Mouse (Mus musculus) heart, embryonic 11.5 days (tissue): ENCODE results near the gene Cebpe. TPM values are rescaled to one million over a fixed set of nuclear protein-coding genes. Genes with fewer than 3 reads are reported as not detected.

Experiments used
- polyA plus RNA-seq: library from polyadenylated mRNA; unstranded; fragments of >200 nt; fragmentation: Nextera tagmentation; extraction: Ambion mirVana; gene quantifications from 2 replicates; pipeline ENCODE4 v1.2.1, GENCODE M21; 2014

Gene Cebpe
- polyA plus RNA-seq, 1 experiment from 2014 or later: not detected

Other genes with a start within 250 kb of the Cebpe start
- gene Lrp10, start 248.0 kb downstream of the Cebpe start, polyA plus RNA-seq: 31.8 and 35.2 TPM in 2 replicates
- gene Rem2, start 236.1 kb downstream of the Cebpe start, polyA plus RNA-seq: 2.0 TPM in 2 replicates
- gene Prmt5, start 194.6 kb downstream of the Cebpe start, polyA plus RNA-seq: 67.8 and 74.4 TPM in 2 replicates
- 40.1 and 42.8 TPM in 2 replicates for gene Haus4, start 157.6 kb downstream of the Cebpe start, polyA plus RNA-seq
- gene Ajuba, start 134.6 kb downstream of the Cebpe start, polyA plus RNA-seq: 23.4 and 30.7 TPM in 2 replicates
- gene 4931414P19Rik, start 106.2 kb downstream of the Cebpe start, polyA plus RNA-seq: 4.4 and 4.5 TPM in 2 replicates
- 364 and 386 TPM in 2 replicates for gene Psmb5, start 94.2 kb downstream of the Cebpe start, polyA plus RNA-seq
- not detected in 2 replicates for gene Psmb11, start 90.7 kb downstream of the Cebpe start, polyA plus RNA-seq
- not detected in 2 replicates for gene Gm17606, start 71.2 kb downstream of the Cebpe start, polyA plus RNA-seq
- 2.9 and 3.1 TPM in 2 replicates for gene Cdh24, start 70.8 kb downstream of the Cebpe start, polyA plus RNA-seq
- gene 1700123O20Rik, start 26.0 kb downstream of the Cebpe start, polyA plus RNA-seq: 56.7 and 60.8 TPM in 2 replicates
- 72.1 and 96.8 TPM in 2 replicates for gene Acin1, start 25.2 kb downstream of the Cebpe start, polyA plus RNA-seq
- gene Gm29776, start 13.3 kb downstream of the Cebpe start, polyA plus RNA-seq: 0.15 and 0.36 TPM in 2 replicates
- 4.8 and 5.6 TPM in 2 replicates for gene Slc7a8, start 69.8 kb upstream of the Cebpe start, polyA plus RNA-seq
- not detected in 2 replicates for gene Rnf212b, start 102.0 kb upstream of the Cebpe start, polyA plus RNA-seq
- 6.5 and 6.7 TPM in 2 replicates for gene Homez, start 158.8 kb upstream of the Cebpe start, polyA plus RNA-seq
- 0.94 and 1.8 TPM in 2 replicates for gene Ppp1r3e, start 165.4 kb upstream of the Cebpe start, polyA plus RNA-seq
- 3.3 TPM in 2 replicates for gene Bcl2l2, start 171.2 kb upstream of the Cebpe start, polyA plus RNA-seq
- 0.31 TPM in 1 of 2 replicates, not detected in the other for gene Gm20521, start 171.3 kb upstream of the Cebpe start, polyA plus RNA-seq
- gene Pabpn1, start 180.3 kb upstream of the Cebpe start, polyA plus RNA-seq: 89.5 and 99.0 TPM in 2 replicates
- 26.0 and 28.7 TPM in 2 replicates for gene Slc22a17, start 201.0 kb upstream of the Cebpe start, polyA plus RNA-seq
- 11.0 and 12.7 TPM in 2 replicates for gene Efs, start 214.0 kb upstream of the Cebpe start, polyA plus RNA-seq
- gene Il25, start 220.5 kb upstream of the Cebpe start, polyA plus RNA-seq: not detected in 2 replicates
- 0.49 and 0.90 TPM in 2 replicates for gene Cmtm5, start 224.1 kb upstream of the Cebpe start, polyA plus RNA-seq